ENCODE assay signal across 32 mouse cellular contexts in genomic region chr2:122221378-122221777, GRCm38 (mm10). TPM values are rescaled to one million over a fixed set of nuclear protein-coding genes. Genes with fewer than 3 reads are reported as not detected.
"Had no signal": no experiment of that assay in that cellular context is flagged by ENCODE, and none has a peak within 500 bp of the region (broad histone marks: within the 10 kb centered on the region; RNA-seq: fewer than 3 reads in every experiment).

No protein-coding gene starts in this region.

- H3K27ac ChIP-seq: kidney, embryonic 15.5 days; left cerebral cortex, adult 2 months; liver, embryonic 13.5 days; macrophage; midbrain, embryonic 10.5 days; midbrain, embryonic 13.5 days; neural tube, embryonic 13.5 days; stomach, postnatal 0 days had no signal

- ATAC-seq: liver, postnatal 0 days; lung, postnatal 0 days; midbrain, embryonic 13.5 days; midbrain, embryonic 16.5 days had no signal

- H3K36me3 ChIP-seq: kidney, embryonic 15.5 days; liver, embryonic 13.5 days; midbrain, embryonic 10.5 days; midbrain, embryonic 13.5 days; neural tube, embryonic 13.5 days had no signal

- H3K4me3 ChIP-seq: kidney, embryonic 15.5 days; left cerebral cortex, adult 2 months; liver, embryonic 13.5 days; megakaryocyte, embryonic 14.5 days; midbrain, embryonic 10.5 days; midbrain, embryonic 13.5 days; myocyte; neural tube, embryonic 13.5 days had no signal

- H3K4me2 ChIP-seq: kidney, embryonic 15.5 days; liver, embryonic 13.5 days; lung, embryonic 14.5 days; midbrain, embryonic 13.5 days; neural tube, embryonic 13.5 days had no signal

- H3K9me3 ChIP-seq: kidney, embryonic 15.5 days; liver, embryonic 13.5 days; megakaryocyte, embryonic 14.5 days; midbrain, embryonic 10.5 days; midbrain, embryonic 13.5 days; neural tube, embryonic 13.5 days had no signal

- H3K9ac ChIP-seq: kidney, embryonic 15.5 days; liver, embryonic 13.5 days; liver, postnatal 0 days; lung, embryonic 14.5 days; midbrain, embryonic 13.5 days; neural tube, embryonic 13.5 days had no signal

- DNase-seq: kidney, adult 2 months; kidney, postnatal 10 days; kidney, postnatal 36 days; layer of hippocampus, postnatal 36 days; liver, embryonic 13.5 days; liver, postnatal 0 days; lung, embryonic 14.5 days; retina, postnatal 1 day; right cerebral cortex, postnatal 25 days; thymus, adult 2 months; thymus, postnatal 14 days; thymus, postnatal 4 days had no signal

- H3K4me1 ChIP-seq: kidney, embryonic 15.5 days; midbrain, embryonic 10.5 days; midbrain, embryonic 13.5 days; neural tube, embryonic 13.5 days had no signal

- H3K27me3 ChIP-seq: kidney, embryonic 15.5 days; liver, embryonic 13.5 days; megakaryocyte, embryonic 14.5 days; midbrain, embryonic 13.5 days; neural tube, embryonic 13.5 days had no signal

RNA-seq across cellular contexts. Expression of gene Terb2, which starts 35.3 kb away (rescaled TPM):
- total RNA-seq: layer of hippocampus, adult 8-10 months; layer of hippocampus, postnatal 10 days; layer of hippocampus, postnatal 36 days; left cerebral cortex, adult 2 months; left cerebral cortex, postnatal 10 days; left cerebral cortex, postnatal 36 days; neutrophil, adult 5-6 weeks had no signal
- polyA plus RNA-seq: kidney, adult 2 months; kidney, embryonic 15.5 days; limb, embryonic 11.5 days; limb, embryonic 14.5 days; liver, embryonic 13.5 days; liver, postnatal 0 days; lung, embryonic 14.5 days; lung, postnatal 0 days; macrophage; midbrain, embryonic 10.5 days; midbrain, embryonic 13.5 days; midbrain, embryonic 16.5 days; myocyte; neural tube, embryonic 13.5 days; stomach, embryonic 14.5 days; stomach, postnatal 0 days; thymus, adult 2 months had no signal

RNA-seq across cellular contexts. Expression of gene Patl2, which starts 35.4 kb away (rescaled TPM):
- total RNA-seq: layer of hippocampus, postnatal 10 days; left cerebral cortex, adult 2 months; left cerebral cortex, postnatal 36 days; monocyte, adult 5-6 weeks; neutrophil, adult 5-6 weeks had no signal
- polyA plus RNA-seq: kidney, adult 2 months; kidney, embryonic 15.5 days; limb, embryonic 11.5 days; lung, embryonic 14.5 days; lung, postnatal 0 days; midbrain, embryonic 10.5 days; midbrain, embryonic 13.5 days; midbrain, embryonic 16.5 days; neural tube, embryonic 13.5 days; stomach, embryonic 14.5 days; stomach, postnatal 0 days had no signal
